Mouse (Mus musculus) C2C12 (cell line): ENCODE data around the gene Tep1.
"Not testable (repeated sequence)": the region's sequence is repeated elsewhere in the genome, so short reads cannot be mapped to it uniquely, and the experiment has no call there.

Source experiments
- CEBPB ChIP-seq: IDR thresholded peaks from one replicate; pipeline ENCODE4 v1.6.1; 2011; ENCODE audit warnings: low read depth, mild to moderate bottlenecking, control low read depth, moderate library complexity
- CTCF ChIP-seq: IDR thresholded peaks from one replicate; pipeline ENCODE4 v1.5.1; 2011; ENCODE audit not compliant: control insufficient read depth, insufficient read depth, insufficient read length
- FOSL1 ChIP-seq: IDR thresholded peaks from one replicate; pipeline ENCODE4 v1.8.0; 2011; ENCODE audit warnings: mild to moderate bottlenecking, low read length; ENCODE audit not compliant: poor library complexity, insufficient read depth, severe bottlenecking
- MAX ChIP-seq: IDR thresholded peaks from one replicate; pipeline ENCODE4 v1.6.1; 2011; ENCODE audit warnings: mild to moderate bottlenecking, control low read depth

- TF ChIP-seq CTCF, CEBPB, FOSL1, MAX: not testable (repeated sequence)
Observed at GRCm38 (mm10) chr14:50865005-50865404, 5.4 kb downstream of the Tep1 start.
